Mouse (Mus musculus) olfactory bulb, adult 2 months (tissue): Measurements from ENCODE around the gene Tekt4. TPM values are rescaled to one million over a fixed set of nuclear protein-coding genes. Genes with fewer than 3 reads are reported as not detected.

Experiments used
- H3K27ac ChIP-seq: fragments of 200-500 bp; 2 replicates; pipeline ENCODE4 v1.5.1; 2012; ENCODE audit warnings: low read depth, low read length; ENCODE audit not compliant: insufficient read depth
- H3K4me1 ChIP-seq: fragments of 200-500 bp; 2 replicates; pipeline ENCODE4 v1.6.1; 2012; ENCODE audit warnings: low read length; ENCODE audit not compliant: control insufficient read depth, insufficient read depth
- H3K4me3 ChIP-seq: fragments of 200-500 bp; 2 replicates; pipeline ENCODE4 v1.5.1; 2012; ENCODE audit warnings: mild to moderate bottlenecking, low read depth, low read length, moderate library complexity; ENCODE audit not compliant: insufficient read depth
- CTCF ChIP-seq: fragments of 200-500 bp; IDR thresholded peaks from 2 replicates; pipeline ENCODE4 v1.5.1; 2012; ENCODE audit warnings: low read depth, mild to moderate bottlenecking, low read length, moderate library complexity; ENCODE audit not compliant: insufficient read depth
- POLR2A ChIP-seq: fragments of 200-500 bp; IDR thresholded peaks from 2 replicates; pipeline ENCODE4 v1.6.1; 2012; ENCODE audit warnings: mild to moderate bottlenecking, low read depth, low read length, moderate library complexity; ENCODE audit not compliant: insufficient read depth
- WGBS: fragments of 180-500 bp; shearing (Covaris S2); methylation state at CpG from one replicate; pipeline ENCODE4 v1.1.7; 2018; 5-methylcytosine and 5-hydroxymethylcytosine counted together
- polyA plus RNA-seq: library from polyadenylated mRNA; stranded (reverse); fragments of >200 nt; gene quantifications from 2 replicates; pipeline ENCODE4 v1.2.4, GENCODE M21; 2012; ENCODE audit warnings: low replicate concordance; ENCODE audit not compliant: missing spikeins, insufficient read depth, insufficient read length

Gene Tekt4
- polyA plus RNA-seq, 1 experiment, result not detected

- 76% methylated on average over 4 of the region's 4 CpGs for WGBS
- H3K4me3 ChIP-seq, result no peak overlapping the region
- no peak overlapping the region for H3K27ac ChIP-seq
- no peak for TF ChIP-seq CTCF
- no peak for TF ChIP-seq POLR2A
- peaks cover 66% of the 10 kb centered on the region for H3K4me1 ChIP-seq
These were observed 40.2 kb upstream of the Tekt4 start for GRCm38 (mm10) chr17:25414209-25414608.

- Histone ChIP-seq H3K4me3 (no peak overlapping the region), H3K4me1 (peaks cover 64% of the 10 kb centered on the region), H3K27ac (no peak overlapping the region)
- TF ChIP-seq POLR2A (no peak), CTCF (no peak)
- WGBS, result 77% methylated on average over 3 of the region's 3 CpGs
These were observed 39.5 kb upstream of the Tekt4 start for GRCm38 (mm10) chr17:25414917-25415316.

DNA sequence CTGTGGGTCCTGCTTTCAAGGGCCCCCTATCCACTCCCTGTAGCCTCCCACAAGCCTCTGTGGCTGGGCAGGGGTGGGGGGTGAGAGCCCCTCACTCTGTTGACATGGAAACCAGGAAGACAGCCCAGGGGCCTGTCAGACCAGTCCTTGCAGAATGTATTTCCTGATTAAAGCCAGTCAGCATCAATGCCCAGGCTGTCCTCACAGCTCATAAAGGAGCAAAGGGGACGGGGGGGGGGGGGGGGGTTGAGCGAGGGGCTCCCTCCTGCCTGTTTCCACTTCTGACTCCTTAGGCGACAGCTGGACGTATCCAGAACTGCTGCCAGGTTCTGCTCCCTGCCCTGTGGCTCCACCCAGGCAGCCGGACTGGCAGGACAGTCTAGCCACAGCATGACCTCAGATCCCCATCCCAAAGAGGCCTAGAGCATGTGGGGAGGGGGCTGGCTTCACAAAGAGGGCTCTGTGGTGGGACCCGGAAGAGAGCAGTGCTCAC is 38.9 kb upstream of the Tekt4 start:
- H3K27ac ChIP-seq, result no peak overlapping the region
- TF ChIP-seq POLR2A (no peak), CTCF (no peak)
- WGBS, result 52% methylated on average over 5 of the region's 6 CpGs

DNA sequence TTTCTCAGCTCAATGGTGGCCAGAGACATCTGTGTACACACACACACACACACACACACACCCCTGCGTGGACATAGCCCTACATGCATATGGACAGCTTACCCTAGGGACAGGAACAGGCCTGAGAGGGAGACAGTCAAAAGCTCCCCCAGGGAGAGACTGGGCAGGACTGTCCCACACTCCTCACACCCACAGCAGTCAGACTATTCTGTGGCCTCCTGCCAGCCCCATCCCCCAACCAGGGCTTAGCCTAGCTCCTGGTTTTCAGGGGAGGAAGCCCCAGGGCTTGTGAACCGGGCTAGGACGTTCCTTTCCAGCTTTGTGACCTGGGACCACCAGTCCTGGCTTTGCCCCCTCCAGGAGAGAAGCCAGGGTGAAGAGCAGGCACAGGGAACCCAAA is 38.2 kb upstream of the Tekt4 start:
- H3K4me3 ChIP-seq, result no peak overlapping the region
- H3K4me1 ChIP-seq, result peaks cover 65% of the 10 kb centered on the region
- 66% methylated on average over 3 of the region's 3 CpGs for WGBS
- TF ChIP-seq CTCF, result no peak
- no peak for TF ChIP-seq POLR2A
- no peak overlapping the region for H3K27ac ChIP-seq

More for the DNA sequence above, 38.9 kb upstream of the Tekt4 start:
- Histone ChIP-seq H3K4me3 (no peak overlapping the region), H3K4me1 (peaks cover 64% of the 10 kb centered on the region)

DNA sequence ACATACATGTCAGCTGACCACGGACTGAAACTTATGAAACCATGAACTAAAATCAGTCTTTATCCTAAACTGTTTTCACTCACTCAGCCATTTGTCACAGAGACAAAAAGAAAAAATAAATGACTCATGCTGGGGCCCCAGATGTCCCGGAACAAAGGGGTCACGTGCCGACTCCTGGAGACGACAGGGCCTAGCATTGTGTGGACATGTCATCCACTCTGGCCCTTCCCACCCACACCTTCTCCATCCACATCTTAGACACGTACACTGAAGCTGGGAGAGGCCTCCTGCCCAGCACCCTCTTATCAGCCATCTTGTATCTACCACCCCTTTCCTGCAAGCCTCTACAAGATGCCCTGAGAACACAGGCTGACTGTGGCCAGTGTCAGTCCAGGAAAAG is 36.4 kb upstream of the Tekt4 start:
- peaks cover 68% of the 10 kb centered on the region for H3K4me1 ChIP-seq
- H3K4me3 ChIP-seq, result no peak overlapping the region
- H3K27ac ChIP-seq, result no peak overlapping the region
- 79% methylated on average over 6 of the region's 6 CpGs for WGBS
- TF ChIP-seq POLR2A (no peak), CTCF (no peak)

GRCm38 (mm10) chr17:25418926-25419325 is 35.5 kb upstream of the Tekt4 start:
- Histone ChIP-seq H3K4me1 (peaks cover 73% of the 10 kb centered on the region), H3K4me3 (no peak overlapping the region), H3K27ac (no peak overlapping the region)
- TF ChIP-seq POLR2A (no peak), CTCF (no peak)
- 31% methylated on average over 9 of the region's 9 CpGs for WGBS

GRCm38 (mm10) chr17:25420998-25421397 is 33.4 kb upstream of the Tekt4 start:
- peaks cover 74% of the 10 kb centered on the region for H3K4me1 ChIP-seq
- WGBS, result 84% methylated on average over 3 of the region's 3 CpGs
- TF ChIP-seq POLR2A, result no peak
- no peak overlapping the region for H3K27ac ChIP-seq
- no peak overlapping the region for H3K4me3 ChIP-seq

DNA sequence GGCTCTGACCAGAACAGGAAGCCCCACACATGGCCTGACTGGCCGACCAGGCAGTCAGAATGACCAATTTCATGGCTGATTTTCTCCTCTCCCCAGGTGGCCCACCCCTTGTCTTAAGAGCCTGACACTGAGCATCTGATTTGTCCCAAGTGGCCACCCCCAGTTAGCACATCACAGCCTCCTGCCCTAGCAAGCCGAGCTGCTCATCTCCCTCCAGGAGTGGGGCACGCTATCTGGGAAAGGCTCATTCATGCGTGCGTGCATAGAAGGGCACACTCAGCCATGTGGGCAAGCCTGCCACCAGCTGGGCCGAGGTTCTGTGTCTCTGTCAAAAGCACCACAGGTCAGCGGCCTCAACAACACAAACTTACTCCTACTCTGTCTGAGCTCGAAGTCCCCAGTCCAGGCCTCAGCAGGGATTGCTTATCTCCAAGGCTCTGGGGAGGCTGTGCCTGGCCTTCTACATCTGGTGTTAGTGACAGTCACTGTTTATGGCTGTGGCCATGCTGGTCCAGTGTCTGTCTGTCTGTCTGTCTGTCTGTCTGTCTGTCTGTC is 29.8 kb upstream of the Tekt4 start:
- TF ChIP-seq CTCF (no peak), POLR2A (no peak)
- WGBS, result 63% methylated on average over 8 of the region's 8 CpGs
- no peak overlapping the region for H3K4me3 ChIP-seq
- H3K4me1 ChIP-seq, result peaks cover 77% of the 10 kb centered on the region
- H3K27ac ChIP-seq, result no peak overlapping the region

DNA sequence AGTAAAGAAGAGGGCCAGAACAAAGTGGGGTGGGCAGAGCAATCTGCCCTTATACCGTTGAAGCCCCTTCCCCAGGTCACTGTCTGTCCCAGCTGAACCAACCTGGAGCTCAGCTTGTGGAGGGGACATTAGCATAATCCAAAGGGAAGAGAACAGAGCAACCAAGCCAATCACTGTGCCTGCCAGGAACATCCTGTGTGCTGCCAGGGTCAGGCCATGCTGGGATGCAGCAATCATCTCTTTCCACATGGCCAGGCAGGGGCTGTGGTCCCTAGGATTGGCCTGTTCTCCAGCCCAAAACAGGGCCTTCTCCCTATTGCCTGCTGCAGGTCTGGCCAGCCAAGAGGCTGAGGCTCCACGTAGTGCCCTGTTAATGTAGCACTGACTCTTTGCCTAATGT is 28.4 kb upstream of the Tekt4 start:
- H3K27ac ChIP-seq, result no peak overlapping the region
- TF ChIP-seq CTCF (no peak), POLR2A (no peak)
- peaks cover 75% of the 10 kb centered on the region for H3K4me1 ChIP-seq
- WGBS, result 67% methylated on average over 2 of the region's 2 CpGs
- no peak overlapping the region for H3K4me3 ChIP-seq

GRCm38 (mm10) chr17:25427441-25427840 is 27.0 kb upstream of the Tekt4 start:
- Histone ChIP-seq H3K4me3 (no peak overlapping the region), H3K4me1 (peaks cover 78% of the 10 kb centered on the region), H3K27ac (no peak overlapping the region)
- 53% methylated on average over 10 of the region's 10 CpGs for WGBS
- TF ChIP-seq POLR2A, result no peak
- TF ChIP-seq CTCF, result no peak
